Mouse (Mus musculus) cerebellum, postnatal 4 days (tissue): ENCODE measurements around the gene Mogs.
"Not testable (repeated sequence)": the region's sequence is repeated elsewhere in the genome, so short reads cannot be mapped to it uniquely, and the experiment has no call there.

Experiments
- DNase-seq, 2 experiments: peaks; one replicate each; pipeline ENCODE4 v3.0.0; 2022; ENCODE audit warnings: low spot score in 2 of 2, mixed read lengths in 1 of 2

The Mogs gene

GRCm38 (mm10) chr6:83147280-83147679 is 32.0 kb downstream of the Mogs start:
- no peak for DNase-seq

DNA sequence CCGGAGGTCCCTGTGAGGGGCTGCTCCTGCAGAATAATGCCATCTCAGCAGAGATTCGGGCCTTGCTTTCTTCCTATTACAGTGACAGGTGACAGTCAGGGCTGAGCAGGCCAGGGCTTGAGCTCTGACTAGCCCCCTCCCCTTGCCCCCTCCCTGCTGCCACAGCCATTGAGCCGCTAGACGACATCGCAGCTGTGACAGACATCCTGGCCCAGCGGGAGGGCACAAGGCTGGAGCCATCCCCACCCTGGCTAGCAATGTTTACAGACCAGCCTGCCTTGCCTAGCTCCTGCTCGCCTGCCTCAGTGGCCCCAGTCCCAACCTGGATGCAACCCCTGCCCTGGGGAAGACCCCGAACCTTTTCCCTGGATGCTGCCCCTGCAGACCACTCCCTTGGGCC is 36.4 kb downstream of the Mogs start:
- no peak for DNase-seq

DNA sequence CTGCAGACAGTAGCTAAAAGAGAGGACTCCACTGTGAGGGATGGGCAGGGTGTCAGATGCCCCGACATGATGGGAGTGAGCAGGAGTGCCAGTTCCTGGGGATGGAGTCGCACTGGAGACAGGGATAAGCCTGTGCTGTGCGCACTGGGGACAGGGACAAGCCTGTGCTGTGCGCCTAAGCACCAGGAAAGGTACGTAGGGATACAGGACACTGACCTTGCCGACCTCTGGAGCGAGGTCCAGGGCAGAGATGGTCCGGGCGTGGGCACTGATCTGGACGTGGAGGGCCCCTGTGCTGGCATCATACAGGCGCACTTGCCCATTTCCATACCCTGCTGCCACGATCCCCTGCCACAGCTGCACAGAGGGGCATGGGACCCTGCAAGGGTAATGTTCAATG is 37.7 kb downstream of the Mogs start:
- no peak for DNase-seq

DNA sequence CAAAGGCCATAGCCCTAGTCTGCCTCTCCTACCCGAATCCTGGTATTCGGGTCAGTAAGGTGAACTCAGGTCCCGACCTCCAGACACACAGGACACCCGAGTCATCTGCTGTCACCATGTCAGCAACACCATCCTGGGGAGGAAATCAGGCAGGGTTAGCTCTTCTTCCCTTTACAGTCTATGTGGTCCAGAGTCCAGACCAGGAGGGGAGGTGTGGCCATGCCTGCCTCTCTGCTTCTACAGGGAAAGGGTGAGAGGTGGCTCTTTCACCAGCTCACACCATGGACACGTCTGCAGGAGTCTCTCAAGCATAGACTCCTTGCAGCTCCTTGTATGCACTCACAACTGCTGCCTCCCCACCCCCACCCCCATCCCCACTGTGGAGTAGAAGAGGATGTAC is 38.2 kb downstream of the Mogs start:
- DNase-seq = no peak

DNA sequence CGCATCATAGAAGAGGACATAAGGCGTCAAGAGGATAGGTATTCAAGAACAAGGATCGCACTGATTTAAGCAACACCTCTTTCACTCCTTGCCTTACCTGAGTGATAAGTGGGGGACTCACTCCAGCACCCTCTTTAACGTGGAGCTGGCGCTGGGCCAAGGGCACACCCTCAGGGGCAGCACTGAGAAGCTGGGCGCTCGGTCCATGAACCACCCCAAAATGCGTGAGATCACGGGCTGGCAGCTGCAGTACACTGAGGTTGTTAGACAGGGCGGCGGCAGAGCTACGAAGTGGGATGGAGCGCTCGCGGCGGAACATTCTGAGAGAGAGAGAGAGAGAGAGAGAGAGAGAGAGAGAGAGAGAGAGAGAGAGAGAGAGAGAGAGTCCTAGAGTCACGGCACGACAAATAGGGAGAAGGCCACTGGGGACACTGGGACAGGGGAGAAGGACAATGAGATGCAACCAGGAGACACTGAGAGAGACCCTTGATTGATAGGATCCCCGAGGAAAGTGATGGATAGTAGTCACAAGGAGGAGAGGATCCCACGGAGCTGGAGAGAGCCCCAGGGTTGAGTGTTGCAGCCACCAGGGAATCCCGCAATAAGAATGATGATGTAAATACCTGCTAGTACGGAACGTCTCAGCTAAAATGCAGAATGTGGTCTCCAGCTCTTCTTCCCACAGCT is 40.4 kb downstream of the Mogs start:
- peak in 1 of 2 experiments; percentile 35 for DNase-seq

DNA sequence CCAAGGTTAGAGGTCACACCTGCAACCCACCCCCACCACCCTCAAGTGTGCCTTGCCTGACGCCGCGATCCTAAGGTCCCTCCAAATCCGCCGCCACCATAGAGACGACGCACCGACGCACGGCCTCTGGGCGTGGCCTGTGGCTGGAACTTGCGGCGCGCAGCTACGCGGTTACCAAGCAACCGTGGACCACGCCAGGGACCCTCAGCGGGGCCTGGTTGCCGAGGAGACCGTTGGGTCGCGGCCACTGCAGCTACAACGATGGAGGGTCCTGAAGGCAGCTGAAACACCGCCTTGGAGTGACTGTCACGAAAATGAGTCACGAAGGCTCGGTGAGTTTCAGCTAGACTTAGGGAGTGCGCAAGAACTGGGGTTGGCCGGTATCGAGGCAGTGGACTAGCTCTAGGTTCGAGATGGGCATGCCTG is 41.0 kb downstream of the Mogs start, which contains the start of the genes Wdr54 and 1700003E16Rik:
TSS of gene Wdr54 (minus strand) at position 139 of the 426 bp plus-strand sequence.
TSS of gene 1700003E16Rik (plus strand) at position 146 of the 426 bp plus-strand sequence.
- peak; percentile 61 to 79 for DNase-seq

- not testable (repeated sequence) for DNase-seq
Measured at GRCm38 (mm10) chr6:83159456-83159855, 44.2 kb downstream of the Mogs start.

GRCm38 (mm10) chr6:83161442-83161841 is 46.1 kb downstream of the Mogs start:
- no peak for DNase-seq

DNA sequence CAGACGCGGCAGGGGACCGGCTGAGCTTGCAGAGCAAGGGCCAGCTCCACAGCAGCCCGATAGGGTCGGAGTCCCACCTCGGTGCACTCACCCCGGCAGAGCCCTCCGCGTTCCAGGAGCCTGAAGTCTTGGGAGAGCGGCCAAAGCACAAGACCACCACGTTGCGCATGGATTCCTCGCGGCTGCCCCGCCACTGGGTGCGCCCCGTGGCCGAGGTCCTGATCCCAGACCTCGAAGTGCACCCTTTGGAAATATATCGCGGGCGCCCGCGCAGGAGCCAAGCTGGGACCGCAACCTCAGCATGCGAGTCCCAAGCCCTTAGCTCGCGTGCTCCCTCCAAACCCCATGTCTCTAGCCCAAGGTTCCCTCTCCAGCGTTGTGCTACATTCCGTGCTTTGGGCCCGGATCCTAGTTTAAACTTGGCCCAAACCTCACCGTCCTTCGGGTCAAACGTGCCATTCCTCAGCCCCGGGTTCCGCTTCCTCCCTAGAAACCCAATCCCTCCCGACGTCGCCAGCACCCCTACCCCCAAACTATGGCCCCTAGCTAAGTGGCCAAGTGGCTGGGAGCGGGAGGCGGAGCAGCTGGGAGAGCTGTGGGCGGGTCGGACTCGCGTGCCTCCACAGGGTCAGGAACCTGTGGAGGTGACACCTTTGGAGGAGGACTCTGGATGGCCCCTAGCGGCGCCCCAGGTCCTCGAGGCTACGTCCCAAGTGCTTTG is 46.8 kb downstream of the Mogs start:
- no peak for DNase-seq

GRCm38 (mm10) chr6:83162701-83163100 is 47.4 kb downstream of the Mogs start:
- peak in 1 of 2 experiments; percentile 65 for DNase-seq

DNA sequence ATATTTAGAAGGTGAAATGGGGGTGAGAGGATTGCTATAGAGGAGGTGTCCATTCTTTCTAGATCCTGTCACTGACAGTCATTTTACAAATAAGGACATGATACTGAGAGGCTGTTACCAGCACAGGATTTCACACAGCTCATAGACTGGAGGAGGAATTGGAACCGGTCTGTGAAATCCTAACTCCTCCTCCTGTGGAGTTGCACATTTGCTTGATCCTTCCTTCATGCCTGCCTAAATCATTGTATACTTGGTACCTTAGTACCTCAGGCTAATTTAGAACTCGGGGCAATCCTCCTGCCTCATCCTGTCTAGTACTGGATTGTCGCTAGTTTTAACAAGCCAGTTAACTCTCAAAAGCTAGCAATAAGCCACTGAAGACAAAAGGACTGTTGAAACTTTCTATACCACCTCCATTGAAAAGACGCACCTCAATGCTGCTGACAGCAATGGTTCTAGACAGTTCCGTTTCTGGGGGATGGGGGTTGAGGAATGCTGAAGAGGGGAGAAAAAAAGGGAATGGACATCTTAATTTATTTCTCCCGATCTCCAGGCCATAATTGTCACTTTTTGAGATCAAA is 49.8 kb downstream of the Mogs start:
- no peak for DNase-seq

GRCm38 (mm10) chr6:83165607-83166242 is 50.4 kb downstream of the Mogs start, which contains the start of gene Dctn1:
Dctn1 (plus strand) TSS chr6:83165920.
- DNase-seq = peak; percentile 82 to 93

GRCm38 (mm10) chr6:83166243-83166630 is 50.9 kb downstream of the Mogs start:
- no peak for DNase-seq
